Mouse (Mus musculus): ENCODE measurements around the gene Adgrg1. TPM values are rescaled to one million over a fixed set of nuclear protein-coding genes. Genes with fewer than 3 reads are reported as not detected.

Adgrg1 gene
- polyA plus RNA-seq, 1 experiment from 2014 or later = 208 TPM

- WGBS = 37% methylated on average over 9 of the region's 9 CpGs
These were observed 19.4 kb upstream of the Adgrg1 start for GRCm38 (mm10) chr8:94954921-94955758.

GRCm38 (mm10) chr8:94956078-94956574, 18.4 kb upstream of the Adgrg1 start:
- Histone ChIP-seq H3K36me3 (no peaks in the 10 kb centered on the region), H3K27ac (no peak overlapping the region), H3K4me1 (no peaks in the 10 kb centered on the region), H3K9me3 (no peaks in the 10 kb centered on the region), H3K9ac (no peak overlapping the region), H3K4me2 (replicated peaks) (no peak overlapping the region), H3K27me3 (replicated peaks) (no peaks in the 10 kb centered on the region), H3K4me3 (no peak overlapping the region)
- 85% methylated on average over 1 of the region's 1 CpGs for WGBS
- ATAC-seq (ENCODE audit: low FRiP score, low read depth) = no peak

More at GRCm38 (mm10) chr8:94954921-94955758, 19.4 kb upstream of the Adgrg1 start:
- no peak overlapping the region for H3K4me2 ChIP-seq (replicated peaks)
- no peaks in the 10 kb centered on the region for H3K36me3 ChIP-seq
- H3K4me1 ChIP-seq = no peaks in the 10 kb centered on the region
- H3K9ac ChIP-seq = no peak overlapping the region
- no peaks in the 10 kb centered on the region for H3K9me3 ChIP-seq
- no peak for ATAC-seq (ENCODE audit: low FRiP score, low read depth)
- no peak overlapping the region for H3K27ac ChIP-seq
- H3K27me3 ChIP-seq (replicated peaks) = no peaks in the 10 kb centered on the region
- H3K4me3 ChIP-seq = no peak overlapping the region

- Histone ChIP-seq H3K9me3 (no peaks in the 10 kb centered on the region), H3K36me3 (no peaks in the 10 kb centered on the region), H3K4me2 (replicated peaks) (no peak overlapping the region), H3K4me1 (no peaks in the 10 kb centered on the region), H3K4me3 (no peak overlapping the region), H3K9ac (no peak overlapping the region), H3K27ac (no peak overlapping the region), H3K27me3 (replicated peaks) (no peaks in the 10 kb centered on the region)
- 74% methylated on average over 1 of the region's 1 CpGs for WGBS
- ATAC-seq (ENCODE audit: low FRiP score, low read depth) = no peak
These were observed 12.3 kb upstream of the Adgrg1 start for GRCm38 (mm10) chr8:94962201-94962600.

- 61% methylated on average over 10 of the region's 10 CpGs for WGBS
- H3K36me3 ChIP-seq = no peaks in the 10 kb centered on the region
- H3K4me1 ChIP-seq = no peaks in the 10 kb centered on the region
- H3K9me3 ChIP-seq = no peaks in the 10 kb centered on the region
- no peaks in the 10 kb centered on the region for H3K27me3 ChIP-seq (replicated peaks)
- no peak overlapping the region for H3K4me3 ChIP-seq
- no peak overlapping the region for H3K27ac ChIP-seq
- H3K9ac ChIP-seq = no peak overlapping the region
- H3K4me2 ChIP-seq (replicated peaks) = no peak overlapping the region
- ATAC-seq (ENCODE audit: low FRiP score, low read depth) = no peak
These were observed 9.7 kb upstream of the Adgrg1 start for GRCm38 (mm10) chr8:94964828-94965227.

- Histone ChIP-seq H3K9ac (no peak overlapping the region), H3K4me2 (replicated peaks) (no peak overlapping the region), H3K4me1 (no peaks in the 10 kb centered on the region), H3K36me3 (no peaks in the 10 kb centered on the region), H3K27ac (no peak overlapping the region), H3K9me3 (no peaks in the 10 kb centered on the region), H3K27me3 (replicated peaks) (no peaks in the 10 kb centered on the region), H3K4me3 (no peak overlapping the region)
- WGBS = 21% methylated on average over 7 of the region's 7 CpGs
- ATAC-seq (ENCODE audit: low FRiP score, low read depth) = no peak
These were observed 8.0 kb upstream of the Adgrg1 start for GRCm38 (mm10) chr8:94966578-94966977.

- no peaks in the 10 kb centered on the region for H3K4me1 ChIP-seq
- no peak overlapping the region for H3K9ac ChIP-seq
- no peak for ATAC-seq (ENCODE audit: low FRiP score, low read depth)
- no peak overlapping the region for H3K4me2 ChIP-seq (replicated peaks)
- H3K9me3 ChIP-seq = no peaks in the 10 kb centered on the region
- no peak overlapping the region for H3K27ac ChIP-seq
- WGBS = 82% methylated on average over 4 of the region's 4 CpGs
- no peak overlapping the region for H3K4me3 ChIP-seq
- no peaks in the 10 kb centered on the region for H3K27me3 ChIP-seq (replicated peaks)
- no peaks in the 10 kb centered on the region for H3K36me3 ChIP-seq
These were observed 7.5 kb upstream of the Adgrg1 start for GRCm38 (mm10) chr8:94967071-94967470.

GRCm38 (mm10) chr8:94967554-94967953, 7.0 kb upstream of the Adgrg1 start:
- ATAC-seq (ENCODE audit: low FRiP score, low read depth) = no peak
- Histone ChIP-seq H3K4me2 (replicated peaks) (no peak overlapping the region), H3K4me1 (no peaks in the 10 kb centered on the region), H3K36me3 (no peaks in the 10 kb centered on the region), H3K27ac (no peak overlapping the region), H3K9me3 (no peaks in the 10 kb centered on the region), H3K9ac (no peak overlapping the region), H3K4me3 (no peak overlapping the region), H3K27me3 (replicated peaks) (no peaks in the 10 kb centered on the region)
- 87% methylated on average over 3 of the region's 3 CpGs for WGBS

GRCm38 (mm10) chr8:94973270-94973669, 1.3 kb upstream of the Adgrg1 start:
- WGBS = 91% methylated on average over 9 of the region's 9 CpGs
- Histone ChIP-seq H3K27ac (no peak overlapping the region), H3K4me3 (no peak overlapping the region), H3K36me3 (no peaks in the 10 kb centered on the region), H3K4me1 (peaks cover 20% of the 10 kb centered on the region), H3K27me3 (replicated peaks) (peaks cover 5% of the 10 kb centered on the region; the same call in 1 of the 2 replicates), H3K9ac (no peak overlapping the region), H3K9me3 (no peaks in the 10 kb centered on the region), H3K4me2 (replicated peaks) (no peak overlapping the region)
- ATAC-seq (ENCODE audit: low FRiP score, low read depth) = no peak

- H3K27me3 ChIP-seq (replicated peaks) = peaks cover 5% of the 10 kb centered on the region; the same call in 1 of the 2 replicates
- H3K9ac ChIP-seq = no peak overlapping the region
- H3K4me3 ChIP-seq = no peak overlapping the region
- H3K36me3 ChIP-seq = no peaks in the 10 kb centered on the region
- ATAC-seq (ENCODE audit: low FRiP score, low read depth) = no peak
- 86% methylated on average over 9 of the region's 9 CpGs for WGBS
- H3K9me3 ChIP-seq = no peaks in the 10 kb centered on the region
- H3K27ac ChIP-seq = no peak overlapping the region
- H3K4me2 ChIP-seq (replicated peaks) = no peak overlapping the region
- H3K4me1 ChIP-seq = peaks cover 23% of the 10 kb centered on the region
These were observed 765 bp upstream of the Adgrg1 start for GRCm38 (mm10) chr8:94973786-94974185.

- Histone ChIP-seq H3K27me3 (replicated peaks) (peaks cover 5% of the 10 kb centered on the region; the same call in 1 of the 2 replicates), H3K4me1 (peaks cover 31% of the 10 kb centered on the region), H3K36me3 (no peaks in the 10 kb centered on the region), H3K9ac (no peak overlapping the region), H3K9me3 (no peaks in the 10 kb centered on the region), H3K27ac (no peak overlapping the region), H3K4me2 (replicated peaks) (peak overlapping the region; percentile 44), H3K4me3 (no peak overlapping the region)
- peak; percentile 1; the same call in 1 of the 2 replicates for ATAC-seq (ENCODE audit: low FRiP score, low read depth)
- 17% methylated on average over 17 of the region's 17 CpGs for WGBS
These were observed 2.3 kb downstream of the Adgrg1 start for GRCm38 (mm10) chr8:94976651-94977417.

- Histone ChIP-seq H3K27me3 (replicated peaks) (peaks cover 5% of the 10 kb centered on the region; the same call in 1 of the 2 replicates), H3K27ac (no peak overlapping the region), H3K4me3 (no peak overlapping the region), H3K4me2 (replicated peaks) (peak overlapping the region; percentile 44), H3K4me1 (peaks cover 42% of the 10 kb centered on the region), H3K36me3 (no peaks in the 10 kb centered on the region), H3K9ac (no peak overlapping the region), H3K9me3 (no peaks in the 10 kb centered on the region)
- WGBS = 25% methylated on average over 9 of the region's 9 CpGs
- peak; percentile 83 for ATAC-seq (ENCODE audit: low FRiP score, low read depth)
These were observed 3.6 kb downstream of the Adgrg1 start for GRCm38 (mm10) chr8:94978131-94978530.

Data from neural tube, embryonic 12.5 days (tissue).